Mouse (Mus musculus) induced T-regulatory cell, adult 2 months (primary cell): ENCODE data around the gene Msh2.
"Not testable (repeated sequence)": the region's sequence is repeated elsewhere in the genome, so short reads cannot be mapped to it uniquely, and the experiment has no call there.

ENCODE experiments used
- DNase-seq: peaks from one replicate; pipeline ENCODE4 v3.0.0-alpha.2; 2012; ENCODE audit warnings: low read depth

Gene Msh2

GRCm38 (mm10) chr17:87671890-87672660, at the start of gene Msh2:
Gene Msh2, plus strand, starts transcription at chr17:87672330.
- DNase-seq = peak; percentile 99

- no peak for DNase-seq
Observed at GRCm38 (mm10) chr17:87625510-87626086, 46.5 kb upstream of the Msh2 start.

- no peak for DNase-seq
Observed at GRCm38 (mm10) chr17:87628144-87628543, 44.0 kb upstream of the Msh2 start.

GRCm38 (mm10) chr17:87628706-87629105, 43.4 kb upstream of the Msh2 start:
- DNase-seq = no peak

GRCm38 (mm10) chr17:87637056-87637389, 35.1 kb upstream of the Msh2 start:
- peak; percentile 49 for DNase-seq

- no peak for DNase-seq
Observed at GRCm38 (mm10) chr17:87639242-87639641, 32.9 kb upstream of the Msh2 start.

- no peak for DNase-seq
Observed at GRCm38 (mm10) chr17:87640272-87640671, 31.9 kb upstream of the Msh2 start.

- no peak for DNase-seq
Observed at GRCm38 (mm10) chr17:87641006-87641405, 31.1 kb upstream of the Msh2 start.

- DNase-seq = no peak
Observed at GRCm38 (mm10) chr17:87642744-87643143, 29.4 kb upstream of the Msh2 start.

- not testable (repeated sequence) for DNase-seq
Observed at GRCm38 (mm10) chr17:87655616-87656015, 16.5 kb upstream of the Msh2 start.

- DNase-seq = peak; percentile 27
Observed at GRCm38 (mm10) chr17:87661958-87662573, 10.1 kb upstream of the Msh2 start.

- DNase-seq = no peak
Observed at GRCm38 (mm10) chr17:87664238-87664637, 7.9 kb upstream of the Msh2 start.

GRCm38 (mm10) chr17:87665066-87665822, 6.9 kb upstream of the Msh2 start:
- DNase-seq = peak; percentile 80

GRCm38 (mm10) chr17:87672677-87673286, 652 bp downstream of the Msh2 start:
- peak; percentile 78 for DNase-seq

GRCm38 (mm10) chr17:87676916-87677474, 4.9 kb downstream of the Msh2 start:
- not testable (repeated sequence) for DNase-seq

GRCm38 (mm10) chr17:87677656-87678055, 5.5 kb downstream of the Msh2 start:
- DNase-seq = no peak

- DNase-seq = no peak
Observed at GRCm38 (mm10) chr17:87689217-87689616, 17.1 kb downstream of the Msh2 start.

- DNase-seq = peak; percentile 64
Observed at GRCm38 (mm10) chr17:87691958-87692357, 19.8 kb downstream of the Msh2 start.

- DNase-seq = no peak
Observed at GRCm38 (mm10) chr17:87695874-87696465, 23.8 kb downstream of the Msh2 start.

- no peak for DNase-seq
Observed at GRCm38 (mm10) chr17:87696814-87697213, 24.7 kb downstream of the Msh2 start.

GRCm38 (mm10) chr17:87698996-87699765, 27.1 kb downstream of the Msh2 start:
- no peak for DNase-seq
